In the genomic region with DNA sequence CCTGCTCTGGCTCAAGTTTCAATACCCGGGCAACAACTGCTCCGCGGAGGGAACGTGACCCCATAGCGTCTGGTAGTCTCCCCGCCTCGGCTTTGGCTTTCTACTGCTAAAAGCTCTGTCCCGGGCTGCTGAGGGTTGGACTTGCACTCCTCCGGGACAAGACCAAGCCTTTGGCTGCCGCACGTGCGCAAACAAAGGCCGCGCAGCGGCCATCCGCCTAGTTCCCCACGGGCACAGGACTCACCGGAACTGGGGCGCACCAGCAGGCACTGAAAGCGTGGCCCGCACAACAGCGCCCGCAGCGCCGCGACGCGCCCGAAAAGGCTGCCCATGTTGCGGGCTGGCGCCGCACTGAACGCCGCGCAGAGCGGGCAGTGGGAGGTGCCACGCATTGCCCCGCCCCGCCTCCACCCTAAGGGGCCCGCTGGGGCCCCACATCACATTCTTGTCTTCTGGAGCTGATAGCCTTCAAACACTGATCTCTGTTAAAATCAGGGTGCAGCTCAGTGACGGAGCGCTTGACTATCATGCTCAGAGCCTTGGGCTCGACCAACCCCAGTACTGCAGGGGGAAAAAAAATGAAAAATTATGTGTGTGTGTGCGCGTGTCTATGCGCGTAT, we compare ENCODE assay signal across 8 mouse cellular contexts. TPM values are rescaled to one million over a fixed set of nuclear protein-coding genes. Genes with fewer than 3 reads are reported as not detected.
DNase-seq lines count a peak whose midpoint lies in the region; ATAC-seq and TF ChIP-seq lines count a peak whose summit lies in the region.

A gene (minus strand): TSS at position 482 of the 620 bp plus-strand sequence.

- peaks cover 0 to 7% of the 10 kb centered on the region in 2 experiments; a peak in 2 of 4 replicates for H3K4me1 ChIP-seq in MEL (ENCODE audit: control insufficient read depth in 1 of 2, insufficient read depth in 2 of 2, low read length in 2 of 2)
- H3K4me1 ChIP-seq in lung, postnatal 0 days (ENCODE audit: insufficient read depth, low read depth, low read length): no peaks in the 10 kb centered on the region

- 2% methylated on average over 47 of the region's 47 CpGs for WGBS in lung, postnatal 0 days

- TF ChIP-seq CTCF in MEL (IDR thresholded peaks at IDR 0.05 in 2 of 3, conservative IDR thresholded peaks at IDR 0.05 in 1 of 3; ENCODE audit: control insufficient read depth in 1 of 3, insufficient read depth in 1 of 3, low read depth in 2 of 3, low read length in 3 of 3, poor library complexity in 1 of 3, severe bottlenecking in 1 of 3): no peak
- 0 out of 2 replicates have a peak, but pooled peaks have one; percentile 0 for TF ChIP-seq CTCF in brain, embryonic 14.5 days (IDR thresholded peaks at IDR 0.05; ENCODE audit: borderline replicate concordance, extremely low read depth, insufficient read depth, insufficient read length)
- no peak for TF ChIP-seq CTCF in lung, postnatal 0 days (IDR thresholded peaks at IDR 0.05)

- intact Hi-C loops in heart, postnatal 36 days (cut with DNase I): no loop called here

- no peak for TF ChIP-seq RAD21 in MEL (IDR thresholded peaks at IDR 0.05; ENCODE audit: low read depth, low read length)

- DNase-seq in MEL (ENCODE audit: low read depth, low spot score): peak; percentile 92
- peak; percentile 69 for DNase-seq in brain, embryonic 14.5 days (ENCODE audit: low read depth)
- DNase-seq in heart, postnatal 36 days: peak; percentile 46 to 57
- peak; percentile 49 to 67 for DNase-seq in layer of hippocampus, adult 8-10 months (ENCODE audit: low spot score in 2 of 2)
- peak; percentile 47 for DNase-seq in lung, postnatal 0 days (ENCODE audit: low spot score)
- DNase-seq in ovary, postnatal 36 days (ENCODE audit: low spot score): peak; percentile 66
- peak; percentile 74 for DNase-seq in yolk sac, embryonic 10.5 days (ENCODE audit: low spot score)

- TF ChIP-seq EP300 in MEL (IDR thresholded peaks at IDR 0.05; ENCODE audit: low read depth in 1 of 2, low read length in 2 of 2): peak; percentile 44 to 61
- TF ChIP-seq EP300 in lung, postnatal 0 days (IDR thresholded peaks at IDR 0.05): no peak

- peaks cover 5% of the 10 kb centered on the region; the same call in 1 of the 2 replicates for H3K79me2 ChIP-seq in MEL (ENCODE audit: control insufficient read depth, insufficient read depth, low read length, poor library complexity)

- peak within 1 kb of the TSS; percentile 89 for H3K9ac ChIP-seq in MEL (ENCODE audit: control insufficient read depth, low read depth, low read length, poor library complexity, severe bottlenecking)
- peak within 1 kb of the TSS; percentile 27; the same call in 1 of the 2 replicates for H3K9ac ChIP-seq in lung, postnatal 0 days (replicated peaks; ENCODE audit: low read depth)

- peak; percentile 61 for ATAC-seq in erythroblast, adult 5-6 weeks (replicated peaks; ENCODE audit: low FRiP score, poor library complexity, severe bottlenecking)
- peak; percentile 65 for ATAC-seq in lung, postnatal 0 days

- H3K27ac ChIP-seq in MEL (ENCODE audit: control insufficient read depth, low read depth, low read length): peak within 1 kb of the TSS; percentile 71
- H3K27ac ChIP-seq in lung, postnatal 0 days (ENCODE audit: low read length): no peak within 1 kb of the TSS

- H3K4me2 ChIP-seq in lung, postnatal 0 days (replicated peaks; ENCODE audit: low read depth, low read length): peak within 1 kb of the TSS; percentile 80

- H3K9me3 ChIP-seq in MEL (replicated peaks; ENCODE audit: insufficient read depth, low read length): no peaks in the 10 kb centered on the region
- H3K9me3 ChIP-seq in lung, postnatal 0 days (ENCODE audit: low read length): no peaks in the 10 kb centered on the region

- H3K27me3 ChIP-seq in MEL (ENCODE audit: control insufficient read depth in 1 of 2, insufficient read depth in 2 of 2, low read length in 2 of 2): no peaks in the 10 kb centered on the region
- H3K27me3 ChIP-seq in lung, postnatal 0 days (replicated peaks; ENCODE audit: insufficient read depth, low read length): no peaks in the 10 kb centered on the region

- peak within 1 kb of the TSS; percentile 83 to 88 for H3K4me3 ChIP-seq in MEL (ENCODE audit: control insufficient read depth in 1 of 2, insufficient read depth in 1 of 2, low read depth in 2 of 2, low read length in 2 of 2)
- H3K4me3 ChIP-seq in lung, postnatal 0 days (ENCODE audit: low read depth, low read length): peak within 1 kb of the TSS; percentile 43

- TF ChIP-seq POLR2A in MEL (IDR thresholded peaks at IDR 0.05; ENCODE audit: control insufficient read depth in 1 of 2, insufficient read depth in 1 of 2, low read depth in 1 of 2, low read length in 2 of 2, poor library complexity in 1 of 2): peak; percentile 90 to 96
- TF ChIP-seq POLR2A in brain, embryonic 14.5 days (IDR thresholded peaks at IDR 0.05; ENCODE audit: borderline replicate concordance, extremely low read depth, insufficient read depth, insufficient read length, poor library complexity, severe bottlenecking): peak; percentile 90

- H3K36me3 ChIP-seq in MEL (ENCODE audit: control insufficient read depth in 1 of 2, insufficient read depth in 2 of 2, low read length in 2 of 2): peaks cover 0 to 7% of the 10 kb centered on the region in 2 experiments; a peak in 2 of 4 replicates
- H3K36me3 ChIP-seq in lung, postnatal 0 days (ENCODE audit: insufficient read depth, low read length): no peaks in the 10 kb centered on the region

TF ChIP-seq in MEL, 35 proteins besides CTCF, POLR2A, EP300 and RAD21 (continues in another document):
- TF ChIP-seq JUND (IDR thresholded peaks at IDR 0.05; ENCODE audit: low read depth, low read length): no peak
- peak; percentile 72 for TF ChIP-seq BHLHE40 (IDR thresholded peaks at IDR 0.05; ENCODE audit: borderline replicate concordance, low read depth, low read length)
- TF ChIP-seq ZNF384 (IDR thresholded peaks at IDR 0.05; ENCODE audit: low read depth, low read length): peak; percentile 81
- TF ChIP-seq NELFE (IDR thresholded peaks at IDR 0.05; ENCODE audit: low read depth, low read length): peak; percentile 84
- TF ChIP-seq ZMIZ1 (IDR thresholded peaks at IDR 0.05; ENCODE audit: low read depth, low read length): peak; percentile 83; the same call in 1 of the 2 replicates
- TF ChIP-seq GABPA (IDR thresholded peaks at IDR 0.05; ENCODE audit: low read depth, low read length): no peak
- TF ChIP-seq MAFK (IDR thresholded peaks at IDR 0.05; ENCODE audit: borderline replicate concordance, low read depth, low read length): no peak
- 0 out of 2 replicates have a peak, but pooled peaks have one; percentile 29 for TF ChIP-seq MYB (IDR thresholded peaks at IDR 0.05; ENCODE audit: low read depth, low read length)
- TF ChIP-seq CHD1 (IDR thresholded peaks at IDR 0.05; ENCODE audit: low read depth, low read length): 0 out of 2 replicates have a peak, but pooled peaks have one; percentile 84
- TF ChIP-seq NRF1 (IDR thresholded peaks at IDR 0.05; ENCODE audit: insufficient read depth, low read depth, low read length, poor library complexity, severe bottlenecking): peak; percentile 44
- TF ChIP-seq RCOR1 (IDR thresholded peaks at IDR 0.05; ENCODE audit: low read depth, low read length): peak; percentile 60
- TF ChIP-seq ETS1 (IDR thresholded peaks at IDR 0.05; ENCODE audit: low read depth, low read length): peak; percentile 57
- peak; percentile 63 for TF ChIP-seq TCF12 (IDR thresholded peaks at IDR 0.05; ENCODE audit: low read depth, low read length)
- peak; percentile 13; the same call in 1 of the 2 replicates for TF ChIP-seq USF1 (IDR thresholded peaks at IDR 0.05; ENCODE audit: low read depth, low read length)
- TF ChIP-seq MAX (IDR thresholded peaks at IDR 0.05; ENCODE audit: low read length): peak; percentile 34; the same call in 1 of the 2 replicates
- no peak for TF ChIP-seq ZC3H11A (IDR thresholded peaks at IDR 0.05; ENCODE audit: low read depth, low read length)
- TF ChIP-seq MXI1 (IDR thresholded peaks at IDR 0.05; ENCODE audit: low read depth, low read length): peak; percentile 91
- peak; percentile 83 for TF ChIP-seq SIN3A (IDR thresholded peaks at IDR 0.05; ENCODE audit: low read length)
- peak; percentile 50; the same call in 1 of the 2 replicates for TF ChIP-seq GATA1 (IDR thresholded peaks at IDR 0.05; ENCODE audit: low read depth, low read length)
- no peak for TF ChIP-seq E2F4 (IDR thresholded peaks at IDR 0.05; ENCODE audit: borderline replicate concordance, low read depth, low read length)
- no peak for TF ChIP-seq TAL1 (IDR thresholded peaks at IDR 0.05; ENCODE audit: low read length)
- TF ChIP-seq ELF1 (IDR thresholded peaks at IDR 0.05; ENCODE audit: low read depth, low read length): no peak
- no peak for TF ChIP-seq SMC3 (IDR thresholded peaks at IDR 0.05; ENCODE audit: low read depth, low read length)
- TF ChIP-seq POLR2AphosphoS5 (IDR thresholded peaks at IDR 0.05; ENCODE audit: borderline replicate concordance, low read depth, low read length): no peak
- peak; percentile 55; the same call in 1 of the 2 replicates for TF ChIP-seq HCFC1 (IDR thresholded peaks at IDR 0.05; ENCODE audit: low read depth, low read length)
- no peak for TF ChIP-seq MEF2A (IDR thresholded peaks at IDR 0.05; ENCODE audit: extremely low read depth, insufficient replicate concordance, low read depth, low read length, poor library complexity, severe bottlenecking)
- no peak for TF ChIP-seq CHD2 (IDR thresholded peaks at IDR 0.05; ENCODE audit: low read length)
- TF ChIP-seq ZKSCAN1 (IDR thresholded peaks at IDR 0.05; ENCODE audit: low read depth, low read length): no peak
- TF ChIP-seq MAZ (IDR thresholded peaks at IDR 0.05; ENCODE audit: low read depth, low read length): peak; percentile 76
- peak; percentile 79 for TF ChIP-seq POLR2AphosphoS2 (IDR thresholded peaks at IDR 0.05; ENCODE audit: low read length)
- TF ChIP-seq KAT2A (conservative IDR thresholded peaks at IDR 0.05; ENCODE audit: low read depth, low read length): peak; percentile 20; the same call in 1 of the 2 replicates
- peak; percentile 69; the same call in 1 of the 2 replicates for TF ChIP-seq TBP (IDR thresholded peaks at IDR 0.05; ENCODE audit: low read depth, low read length)

RNA-seq across cellular contexts. Expression of the gene that starts here (rescaled TPM):
- total RNA-seq in MEL (2012; rRNA removed): 89.1 and 115 TPM in 2 replicates
- 100 to 1,000 TPM; 125 to 430 TPM for polyA plus RNA-seq in MEL (2012; ENCODE audit: insufficient read depth in 1 of 2, insufficient read length in 2 of 2, low read depth in 1 of 2, low replicate concordance in 2 of 2, missing spikeins in 1 of 2)
- 35.1 and 61.4 TPM in 2 replicates for polyA plus RNA-seq in brain, embryonic 14.5 days (2012; rRNA removed)
- total RNA-seq in erythroblast, adult 5-6 weeks (2015; ENCODE audit: low replicate concordance): 10.0 and 15.9 TPM in 2 replicates
- 4.2 and 5.2 TPM in 2 replicates for total RNA-seq in erythroblast, adult 5-6 weeks (2017; ENCODE audit: low replicate concordance)
- 1 to 10 TPM; 2.8 to 3.5 TPM for total RNA-seq in heart, postnatal 36 days (2021)
- 1 to 10 TPM; 5.1 to 6.3 (median 5.4) TPM for total RNA-seq in layer of hippocampus, adult 8-10 months (2022)
- 8.5 and 9.2 TPM in 2 replicates for polyA plus RNA-seq in lung, postnatal 0 days (2015; fragmentation: Nextera tagmentation; extraction: Ambion mirVana)
